Mouse (Mus musculus): Measurements from ENCODE around the gene Map2.
A peak's percentile ranks its signal among the peaks of the same experiment; 100 is the strongest.

Gene Map2

GRCm38 (mm10) chr1:66175041-66175665 lies at the start of gene Map2:
TSS of gene Map2 (plus strand) at chr1:66175273.
- DNase-seq (ENCODE audit: low read depth, low spot score): peak; percentile 68

- DNase-seq (ENCODE audit: low read depth, low spot score): no peak
Measured at GRCm38 (mm10) chr1:66133014-66133413, 42.1 kb upstream of the Map2 start.

- no peak for DNase-seq (ENCODE audit: low read depth, low spot score)
Measured at GRCm38 (mm10) chr1:66135324-66135723, 39.7 kb upstream of the Map2 start.

- no peak for DNase-seq (ENCODE audit: low read depth, low spot score)
Measured at GRCm38 (mm10) chr1:66140686-66141085, 34.4 kb upstream of the Map2 start.

- DNase-seq (ENCODE audit: low read depth, low spot score): no peak
Measured at GRCm38 (mm10) chr1:66145180-66145579, 29.9 kb upstream of the Map2 start.

- no peak for DNase-seq (ENCODE audit: low read depth, low spot score)
Measured at GRCm38 (mm10) chr1:66148825-66149514, 26.1 kb upstream of the Map2 start.

GRCm38 (mm10) chr1:66150806-66151205 lies 24.3 kb upstream of the Map2 start:
- DNase-seq (ENCODE audit: low read depth, low spot score): no peak

GRCm38 (mm10) chr1:66157135-66157534 lies 17.9 kb upstream of the Map2 start:
- DNase-seq (ENCODE audit: low read depth, low spot score): no peak

- no peak for DNase-seq (ENCODE audit: low read depth, low spot score)
Measured at GRCm38 (mm10) chr1:66157589-66157988, 17.5 kb upstream of the Map2 start.

- no peak for DNase-seq (ENCODE audit: low read depth, low spot score)
Measured at GRCm38 (mm10) chr1:66164648-66165047, 10.4 kb upstream of the Map2 start.

- no peak for DNase-seq (ENCODE audit: low read depth, low spot score)
Measured at GRCm38 (mm10) chr1:66168722-66169121, 6.4 kb upstream of the Map2 start.

- no peak for DNase-seq (ENCODE audit: low read depth, low spot score)
Measured at GRCm38 (mm10) chr1:66172127-66172526, 2.9 kb upstream of the Map2 start.

GRCm38 (mm10) chr1:66173630-66174029 lies 1.4 kb upstream of the Map2 start:
- no peak for DNase-seq (ENCODE audit: low read depth, low spot score)

- no peak for DNase-seq (ENCODE audit: low read depth, low spot score)
Measured at GRCm38 (mm10) chr1:66176012-66176837, 1.2 kb downstream of the Map2 start.

- DNase-seq (ENCODE audit: low read depth, low spot score): no peak
Measured at GRCm38 (mm10) chr1:66176838-66177105, 1.7 kb downstream of the Map2 start.

- no peak for DNase-seq (ENCODE audit: low read depth, low spot score)
Measured at GRCm38 (mm10) chr1:66177489-66178170, 2.6 kb downstream of the Map2 start.

- DNase-seq (ENCODE audit: low read depth, low spot score): no peak
Measured at GRCm38 (mm10) chr1:66187016-66187681, 12.1 kb downstream of the Map2 start.

- no peak for DNase-seq (ENCODE audit: low read depth, low spot score)
Measured at GRCm38 (mm10) chr1:66192401-66192800, 17.3 kb downstream of the Map2 start.

GRCm38 (mm10) chr1:66192891-66193290 lies 17.8 kb downstream of the Map2 start:
- no peak for DNase-seq (ENCODE audit: low read depth, low spot score)

- no peak for DNase-seq (ENCODE audit: low read depth, low spot score)
Measured at GRCm38 (mm10) chr1:66195040-66195726, 20.1 kb downstream of the Map2 start.

GRCm38 (mm10) chr1:66196240-66196639 lies 21.2 kb downstream of the Map2 start:
- no peak for DNase-seq (ENCODE audit: low read depth, low spot score)
